Mouse (Mus musculus) layer of hippocampus, adult 11-12 months (tissue): ENCODE results near the gene E2f4.

Experiments
- DNase-seq: peaks from one replicate; pipeline ENCODE4 v3.0.0; 2022; ENCODE audit warnings: low spot score

E2f4 gene

GRCm38 (mm10) chr8:105348450-105349095 lies 51.1 kb downstream of the E2f4 start, which contains the start of gene Slc9a5:
Gene Slc9a5 (plus strand): TSS chr8:105348843.
- DNase-seq, result peak; percentile 45

GRCm38 (mm10) chr8:105349096-105349771 lies 51.8 kb downstream of the E2f4 start:
- no peak for DNase-seq

GRCm38 (mm10) chr8:105350186-105350585 lies 52.7 kb downstream of the E2f4 start:
- no peak for DNase-seq

GRCm38 (mm10) chr8:105353583-105354135 lies 56.2 kb downstream of the E2f4 start:
- DNase-seq, result no peak

GRCm38 (mm10) chr8:105354549-105354948 lies 57.1 kb downstream of the E2f4 start:
- no peak for DNase-seq
